Mouse (Mus musculus): ENCODE measurements at regions not wholly inside any gene's neighbourhood (a gene's known extent, or its start where the extent isn't known, plus 50 kb on each side); places are given as distances from the start of the nearest gene placed in this dataset.
A peak's percentile ranks its signal among the peaks of the same experiment; 100 is the strongest.

GRCm38 (mm10) chr3:132479275-132479674 lies 150.3 kb upstream of the Gimd1 start:
- DNase-seq, result no peak
- intact Hi-C loops (cut with DNase I), result no loop called here

- intact Hi-C loops (cut with DNase I), result no loop called here
- no peak for DNase-seq
These were observed 144.8 kb upstream of the Gimd1 start for GRCm38 (mm10) chr3:132484814-132485213.

GRCm38 (mm10) chr3:132485553-132485952 lies 144.1 kb upstream of the Gimd1 start:
- intact Hi-C loops (cut with DNase I), result no loop called here
- DNase-seq, result no peak

- DNase-seq, result peak; percentile 28 to 52
- intact Hi-C loops (cut with DNase I), result loop anchor here (5.0 to 10.0 kb wide), 2 partner anchors 129 to 196 kb away; no protein-coding TSS in a partner anchor
These were observed 123.5 kb upstream of the Gimd1 start for GRCm38 (mm10) chr3:132506095-132506494.

GRCm38 (mm10) chr3:132510240-132510639 lies 119.4 kb upstream of the Gimd1 start:
- no peak for DNase-seq
- intact Hi-C loops (cut with DNase I), result no loop called here

- DNase-seq, result no peak
- intact Hi-C loops (cut with DNase I), result no loop called here
These were observed 117.0 kb upstream of the Gimd1 start for GRCm38 (mm10) chr3:132512526-132513102.

GRCm38 (mm10) chr3:132533323-132533904 lies 96.2 kb upstream of the Gimd1 start:
- DNase-seq, result no peak
- intact Hi-C loops (cut with DNase I), result no loop called here

GRCm38 (mm10) chr3:132539780-132540658 lies 89.6 kb upstream of the Gimd1 start:
- no peak for DNase-seq
- intact Hi-C loops (cut with DNase I), result no loop called here

- DNase-seq, result no peak
- intact Hi-C loops (cut with DNase I), result no loop called here
These were observed 78.3 kb upstream of the Gimd1 start for GRCm38 (mm10) chr3:132551238-132551808.

GRCm38 (mm10) chr3:132565755-132566154 lies 63.9 kb upstream of the Gimd1 start:
- no peak for DNase-seq
- intact Hi-C loops (cut with DNase I), result no loop called here

GRCm38 (mm10) chr3:132566301-132566700 lies 63.3 kb upstream of the Gimd1 start:
- DNase-seq, result no peak
- intact Hi-C loops (cut with DNase I), result no loop called here

Measured in heart, postnatal 10 days (tissue).